Mouse (Mus musculus) stomach, postnatal 0 days (tissue): ENCODE results near the gene Pold1.

Source experiments
- CTCF ChIP-seq: IDR thresholded peaks from 2 replicates; pipeline ENCODE4 v1.5.1; 2016; ENCODE audit warnings: antibody characterized with exemption, low read depth, mild to moderate bottlenecking, moderate library complexity
- EP300 ChIP-seq: optimal IDR thresholded peaks from 2 replicates; pipeline ENCODE3; 2016; ENCODE audit warnings: antibody characterized with exemption

- no peak for TF ChIP-seq CTCF
- no peak for TF ChIP-seq EP300
These were observed 16.8 kb upstream of the Pold1 start for GRCm38 (mm10) chr7:44565414-44565813.
